27 mouse cellular contexts compared by ENCODE assay signal in genomic region chr16:94697553-94697952, GRCm38 (mm10).
DNase-seq lines count a peak whose midpoint lies in the region; ATAC-seq and TF ChIP-seq lines count a peak whose summit lies in the region.
"Had no signal": no experiment of that assay in that cellular context is flagged by ENCODE, and none has a peak within 500 bp of the region (broad histone marks: within the 10 kb centered on the region; RNA-seq: fewer than 3 reads in every experiment).

No protein-coding gene starts in this region.

- H3K9me3 ChIP-seq in forebrain, embryonic 14.5 days (replicated peaks; ENCODE audit: control insufficient read depth, low read length) = no peaks in the 10 kb centered on the region
- H3K9me3 ChIP-seq in forebrain, embryonic 15.5 days = no peaks in the 10 kb centered on the region
- no peaks in the 10 kb centered on the region for H3K9me3 ChIP-seq in MEL (replicated peaks; ENCODE audit: insufficient read depth, low read length)
- no peaks in the 10 kb centered on the region for H3K9me3 ChIP-seq in liver, embryonic 12.5 days (replicated peaks)
- no peaks in the 10 kb centered on the region for H3K9me3 ChIP-seq in hindbrain, embryonic 10.5 days
- H3K9me3 ChIP-seq: embryonic facial prominence, embryonic 12.5 days; forebrain, embryonic 12.5 days; heart, embryonic 13.5 days; hindbrain, embryonic 13.5 days; lung, embryonic 15.5 days; midbrain, embryonic 12.5 days had no signal

- ATAC-seq in forebrain, embryonic 14.5 days = no peak
- ATAC-seq in forebrain, embryonic 15.5 days (replicated peaks) = no peak
- peak; percentile 80 for ATAC-seq in liver, embryonic 12.5 days
- peak; percentile 43 for ATAC-seq in megakaryocyte progenitor cell, adult 5-6 weeks (replicated peaks; ENCODE audit: poor library complexity)
- ATAC-seq: Patski had no signal

- peaks cover 33% of the 10 kb centered on the region for H3K36me3 ChIP-seq in forebrain, embryonic 14.5 days (ENCODE audit: control insufficient read depth, insufficient read depth, low read length)
- peaks cover 15% of the 10 kb centered on the region for H3K36me3 ChIP-seq in forebrain, embryonic 15.5 days
- H3K36me3 ChIP-seq in MEL (ENCODE audit: control insufficient read depth in 1 of 2, insufficient read depth in 2 of 2, low read length in 2 of 2) = peaks cover 3% of the 10 kb centered on the region in 2 experiments; a peak in 3 of 4 replicates
- peaks cover 35% of the 10 kb centered on the region for H3K36me3 ChIP-seq in liver, embryonic 12.5 days
- peaks cover 39% of the 10 kb centered on the region for H3K36me3 ChIP-seq in hindbrain, embryonic 10.5 days

- TF ChIP-seq EP300 in MEL (IDR thresholded peaks at IDR 0.05; ENCODE audit: low read depth in 1 of 2, low read length in 2 of 2) = no peak

- no peak for TF ChIP-seq CTCF in MEL (IDR thresholded peaks at IDR 0.05 in 2 of 3, conservative IDR thresholded peaks at IDR 0.05 in 1 of 3; ENCODE audit: control insufficient read depth in 1 of 3, insufficient read depth in 1 of 3, low read depth in 2 of 3, low read length in 3 of 3, poor library complexity in 1 of 3, severe bottlenecking in 1 of 3)

- H3K27ac ChIP-seq in forebrain, embryonic 14.5 days (ENCODE audit: low read depth, low read length) = peak overlapping the region; percentile 9; the same call in 1 of the 2 replicates
- H3K27ac ChIP-seq in forebrain, embryonic 15.5 days (replicated peaks) = no peak overlapping the region
- H3K27ac ChIP-seq in MEL (ENCODE audit: control insufficient read depth, low read depth, low read length) = no peak overlapping the region
- H3K27ac ChIP-seq in liver, embryonic 12.5 days = no peak overlapping the region
- H3K27ac ChIP-seq in hindbrain, embryonic 10.5 days = no peak overlapping the region
- H3K27ac ChIP-seq: embryonic facial prominence, embryonic 12.5 days; forebrain, embryonic 12.5 days; heart, embryonic 13.5 days; hindbrain, embryonic 13.5 days; kidney, postnatal 0 days; left cerebral cortex, adult 2 months; lung, embryonic 15.5 days; midbrain, embryonic 12.5 days had no signal

- H3K79me2 ChIP-seq in MEL (ENCODE audit: control insufficient read depth, insufficient read depth, low read length, poor library complexity) = no peaks in the 10 kb centered on the region

- no peak overlapping the region for H3K4me2 ChIP-seq in forebrain, embryonic 14.5 days (ENCODE audit: low read length)
- no peak overlapping the region for H3K4me2 ChIP-seq in forebrain, embryonic 15.5 days (replicated peaks)
- 0 out of 2 replicates have a peak overlapping the region, but pooled peaks have one; percentile 2 for H3K4me2 ChIP-seq in liver, embryonic 12.5 days
- H3K4me2 ChIP-seq: embryonic facial prominence, embryonic 12.5 days; forebrain, embryonic 12.5 days; heart, embryonic 13.5 days; hindbrain, embryonic 13.5 days; lung, embryonic 15.5 days; midbrain, embryonic 12.5 days had no signal

- no peak overlapping the region for H3K4me3 ChIP-seq in forebrain, embryonic 14.5 days (ENCODE audit: low read depth, low read length)
- H3K4me3 ChIP-seq in forebrain, embryonic 15.5 days = no peak overlapping the region
- no peak overlapping the region for H3K4me3 ChIP-seq in MEL (ENCODE audit: control insufficient read depth in 1 of 2, insufficient read depth in 1 of 2, low read depth in 2 of 2, low read length in 2 of 2)
- no peak overlapping the region for H3K4me3 ChIP-seq in liver, embryonic 12.5 days
- H3K4me3 ChIP-seq in hindbrain, embryonic 10.5 days = no peak overlapping the region
- H3K4me3 ChIP-seq: embryonic facial prominence, embryonic 12.5 days; forebrain, embryonic 12.5 days; heart, embryonic 13.5 days; hindbrain, embryonic 13.5 days; left cerebral cortex, adult 2 months; lung, embryonic 15.5 days; midbrain, embryonic 12.5 days had no signal

- H3K27me3 ChIP-seq in forebrain, embryonic 14.5 days (replicated peaks; ENCODE audit: control insufficient read depth, insufficient read depth, low read length) = no peaks in the 10 kb centered on the region
- H3K27me3 ChIP-seq in forebrain, embryonic 15.5 days = no peaks in the 10 kb centered on the region
- H3K27me3 ChIP-seq in MEL (ENCODE audit: control insufficient read depth in 1 of 2, insufficient read depth in 2 of 2, low read length in 2 of 2) = no peaks in the 10 kb centered on the region
- no peaks in the 10 kb centered on the region for H3K27me3 ChIP-seq in liver, embryonic 12.5 days (replicated peaks)
- no peaks in the 10 kb centered on the region for H3K27me3 ChIP-seq in hindbrain, embryonic 10.5 days (ENCODE audit: insufficient read depth, poor library complexity, severe bottlenecking)
- H3K27me3 ChIP-seq: embryonic facial prominence, embryonic 12.5 days; forebrain, embryonic 12.5 days; heart, embryonic 13.5 days; hindbrain, embryonic 13.5 days; lung, embryonic 15.5 days; midbrain, embryonic 12.5 days; Patski had no signal

- no peak overlapping the region for H3K9ac ChIP-seq in forebrain, embryonic 14.5 days (ENCODE audit: low read length)
- H3K9ac ChIP-seq in forebrain, embryonic 15.5 days (replicated peaks) = no peak overlapping the region
- no peak overlapping the region for H3K9ac ChIP-seq in MEL (ENCODE audit: control insufficient read depth, low read depth, low read length, poor library complexity, severe bottlenecking)
- H3K9ac ChIP-seq in liver, embryonic 12.5 days = no peak overlapping the region
- H3K9ac ChIP-seq: embryonic facial prominence, embryonic 12.5 days; forebrain, embryonic 12.5 days; heart, embryonic 13.5 days; hindbrain, embryonic 13.5 days; lung, embryonic 15.5 days; midbrain, embryonic 12.5 days had no signal

- DNase-seq in forebrain, embryonic 14.5 days (ENCODE audit: low spot score) = no peak
- peak; percentile 25 for DNase-seq in MEL (ENCODE audit: low read depth, low spot score)
- no peak for DNase-seq in adrenal gland, postnatal 10 days
- no peak for DNase-seq in hindbrain, embryonic 10.5 days (ENCODE audit: low spot score)
- no peak for DNase-seq in testis, postnatal 10 days (ENCODE audit: low spot score)
- DNase-seq: cerebellum, adult 18-20 months; cerebellum, postnatal 25 days; gastrocnemius, postnatal 10 days; heart, postnatal 14 days; kidney, adult 2 months; layer of hippocampus, adult 9-11 months; lung, postnatal 4 days; right cerebral cortex, postnatal 14 days; spleen, adult 18-20 months; thymus, postnatal 4 days had no signal

- TF ChIP-seq POLR2A in MEL (IDR thresholded peaks at IDR 0.05; ENCODE audit: control insufficient read depth in 1 of 2, insufficient read depth in 1 of 2, low read depth in 1 of 2, low read length in 2 of 2, poor library complexity in 1 of 2) = no peak

- WGBS in forebrain, embryonic 14.5 days = 81% methylated on average over 5 of the region's 5 CpGs
- WGBS in forebrain, embryonic 15.5 days = 90% methylated on average over 5 of the region's 5 CpGs
- 32% methylated on average over 5 of the region's 5 CpGs for WGBS in liver, embryonic 12.5 days (ENCODE audit: insufficient replicate concordance)
- WGBS in hindbrain, embryonic 10.5 days = 90% methylated on average over 5 of the region's 5 CpGs

- TF ChIP-seq RAD21 in MEL (IDR thresholded peaks at IDR 0.05; ENCODE audit: low read depth, low read length) = no peak

- H3K4me1 ChIP-seq in forebrain, embryonic 14.5 days (ENCODE audit: control insufficient read depth, insufficient read depth, low read length) = no peaks in the 10 kb centered on the region
- 0 out of 2 replicates have a peak, but pooled peaks cover 2% of the 10 kb centered on the region for H3K4me1 ChIP-seq in forebrain, embryonic 15.5 days
- H3K4me1 ChIP-seq in MEL (ENCODE audit: control insufficient read depth in 1 of 2, insufficient read depth in 2 of 2, low read length in 2 of 2) = peaks cover 0 to 15% of the 10 kb centered on the region in 2 experiments; a peak in 2 of 4 replicates
- H3K4me1 ChIP-seq in liver, embryonic 12.5 days = peaks cover 28% of the 10 kb centered on the region
- no peaks in the 10 kb centered on the region for H3K4me1 ChIP-seq in hindbrain, embryonic 10.5 days (replicated peaks)
- H3K4me1 ChIP-seq: embryonic facial prominence, embryonic 12.5 days; forebrain, embryonic 12.5 days; heart, embryonic 13.5 days; hindbrain, embryonic 13.5 days; lung, embryonic 15.5 days; midbrain, embryonic 12.5 days had no signal

TF ChIP-seq in MEL, 35 proteins besides CTCF, POLR2A, EP300 and RAD21:
- TF ChIP-seq USF1 (IDR thresholded peaks at IDR 0.05; ENCODE audit: low read depth, low read length) = no peak
- no peak for TF ChIP-seq MAX (IDR thresholded peaks at IDR 0.05; ENCODE audit: low read length)
- no peak for TF ChIP-seq ETS1 (IDR thresholded peaks at IDR 0.05; ENCODE audit: low read depth, low read length)

Comparison
In these comparisons a context has a peak if more than half of its experiments do, and no peak if none do; other contexts are left out.
1. ATAC-seq: peak in liver, embryonic 12.5 days (single experiment) and megakaryocyte progenitor cell, adult 5-6 weeks (single experiment); none in forebrain, embryonic 14.5 days (single experiment) and forebrain, embryonic 15.5 days (single experiment).